8 mouse cellular contexts compared by ENCODE assay signal in the genomic region with DNA sequence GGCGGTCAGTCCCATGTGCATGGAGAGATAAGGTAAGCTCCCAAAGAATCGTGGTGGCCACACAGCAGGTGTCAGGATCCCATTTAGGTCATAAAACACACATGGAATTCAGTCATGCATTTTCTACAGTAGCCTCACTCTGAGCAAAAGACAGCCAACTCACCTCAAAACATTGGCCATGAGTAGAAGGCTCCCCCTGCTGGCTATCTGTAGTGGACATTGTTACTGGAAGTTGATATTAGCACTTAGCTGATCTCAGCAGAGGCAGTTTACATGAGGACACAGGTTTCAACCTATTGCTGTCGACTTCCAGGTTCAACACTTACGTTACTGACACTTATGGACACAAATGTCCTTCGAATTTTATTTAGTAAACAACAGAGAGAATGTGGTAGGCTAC. TPM values are rescaled to one million over a fixed set of nuclear protein-coding genes. Genes with fewer than 3 reads are reported as not detected.
DNase-seq lines count a peak whose midpoint lies in the region.

No protein-coding gene starts in this region.

- peak; percentile 62 for DNase-seq in ovary, postnatal 14 days (ENCODE audit: low spot score)
- DNase-seq in ovary, adult 18-20 months (ENCODE audit: low spot score) = no peak
- DNase-seq in brain, adult 2 months (ENCODE audit: low read depth, low spot score) = peak; percentile 81
- peak; percentile 24 for DNase-seq in fibroblast of lung, adult 2 months (ENCODE audit: low read depth)
- peak; percentile 56 for DNase-seq in induced T-regulatory cell, adult 2 months (ENCODE audit: low read depth)
- DNase-seq in layer of hippocampus, postnatal 25 days (ENCODE audit: extremely low spot score in 1 of 2, low spot score in 1 of 2) = peak; percentile 36 to 73
- DNase-seq in lung, postnatal 25 days (ENCODE audit: low spot score) = peak; percentile 56
- DNase-seq in right cerebral cortex, postnatal 14 days = peak; percentile 70

RNA-seq across cellular contexts. Expression of a gene that starts 5.9 kb away (rescaled TPM):
- total RNA-seq in layer of hippocampus, postnatal 25 days (2021) = 1 to 10 TPM; 3.4 to 4.6 TPM

RNA-seq across cellular contexts. Expression of a gene that starts 21.3 kb away (rescaled TPM):
- total RNA-seq in layer of hippocampus, postnatal 25 days (2021) = 10 to 100 TPM; 56.4 to 57.9 TPM

RNA-seq across cellular contexts. Expression of a gene that starts 21.4 kb away (rescaled TPM):
- 10 to 100 TPM; 12.7 to 14.1 TPM for total RNA-seq in layer of hippocampus, postnatal 25 days (2021)
